Mouse (Mus musculus): ENCODE data around the gene Htatip2. TPM values are rescaled to one million over a fixed set of nuclear protein-coding genes. Genes with fewer than 3 reads are reported as not detected.

Gene Htatip2
- 18.3 and 19.6 TPM in 2 replicates for polyA plus RNA-seq (2012)

DNA sequence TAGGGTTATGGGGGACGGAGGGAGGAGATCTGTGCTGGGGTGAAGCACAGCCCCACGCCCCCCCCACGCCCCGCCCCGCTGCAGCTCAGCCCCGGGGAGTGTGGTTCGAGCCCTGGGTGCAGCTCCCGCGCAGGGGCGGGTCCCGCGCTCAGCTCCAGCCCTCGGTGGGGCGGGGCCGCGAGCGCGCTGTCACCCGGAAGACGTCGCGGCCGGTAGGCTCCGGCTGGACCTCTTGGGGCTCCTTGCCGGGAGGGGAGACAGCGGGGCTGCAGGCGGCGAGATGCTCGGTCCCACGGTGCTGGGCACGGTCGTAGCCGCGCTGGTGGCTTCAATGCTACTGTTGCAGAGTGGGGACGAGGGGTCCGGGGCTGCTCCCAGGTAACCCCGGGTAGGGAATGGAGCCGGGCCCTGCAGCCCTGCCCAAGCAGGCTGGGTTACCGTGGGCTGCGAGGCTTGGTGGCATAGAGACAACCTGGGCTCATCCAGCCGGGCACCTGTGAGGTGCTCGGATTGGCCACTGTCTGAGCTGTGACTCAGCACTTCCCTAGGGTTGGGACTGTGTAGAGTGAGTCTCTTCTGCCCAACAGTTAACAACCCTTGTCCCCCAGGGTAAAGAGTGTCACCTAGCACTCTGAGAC lies at the start of gene Htatip2:
Gene Htatip2 (plus strand): TSS at position 182 of the 638 bp plus-strand sequence.
- no peak for TF ChIP-seq GATA1 (IDR thresholded peaks at IDR 0.05; ENCODE audit: low read length)

- no peak for TF ChIP-seq GATA1 (IDR thresholded peaks at IDR 0.05; ENCODE audit: low read length)
These were observed 49.4 kb upstream of the Htatip2 start for GRCm38 (mm10) chr7:49709381-49710021.

GRCm38 (mm10) chr7:49717942-49718733 lies 40.8 kb upstream of the Htatip2 start:
- no peak for TF ChIP-seq GATA1 (IDR thresholded peaks at IDR 0.05; ENCODE audit: low read length)

GRCm38 (mm10) chr7:49734342-49734741 lies 24.6 kb upstream of the Htatip2 start:
- TF ChIP-seq GATA1 (IDR thresholded peaks at IDR 0.05; ENCODE audit: low read length): no peak

GRCm38 (mm10) chr7:49739448-49739847 lies 19.5 kb upstream of the Htatip2 start:
- TF ChIP-seq GATA1 (IDR thresholded peaks at IDR 0.05; ENCODE audit: low read length): no peak

- no peak for TF ChIP-seq GATA1 (IDR thresholded peaks at IDR 0.05; ENCODE audit: low read length)
These were observed 17.4 kb upstream of the Htatip2 start for GRCm38 (mm10) chr7:49741474-49741873.

- TF ChIP-seq GATA1 (IDR thresholded peaks at IDR 0.05; ENCODE audit: low read length): no peak
These were observed 17.0 kb upstream of the Htatip2 start for GRCm38 (mm10) chr7:49741923-49742322.

GRCm38 (mm10) chr7:49751148-49751547 lies 7.8 kb upstream of the Htatip2 start:
- no peak for TF ChIP-seq GATA1 (IDR thresholded peaks at IDR 0.05; ENCODE audit: low read length)

- TF ChIP-seq GATA1 (IDR thresholded peaks at IDR 0.05; ENCODE audit: low read length): no peak
These were observed 6.0 kb upstream of the Htatip2 start for GRCm38 (mm10) chr7:49752730-49753506.

- no peak for TF ChIP-seq GATA1 (IDR thresholded peaks at IDR 0.05; ENCODE audit: low read length)
These were observed 4.1 kb upstream of the Htatip2 start for GRCm38 (mm10) chr7:49754767-49755166.

DNA sequence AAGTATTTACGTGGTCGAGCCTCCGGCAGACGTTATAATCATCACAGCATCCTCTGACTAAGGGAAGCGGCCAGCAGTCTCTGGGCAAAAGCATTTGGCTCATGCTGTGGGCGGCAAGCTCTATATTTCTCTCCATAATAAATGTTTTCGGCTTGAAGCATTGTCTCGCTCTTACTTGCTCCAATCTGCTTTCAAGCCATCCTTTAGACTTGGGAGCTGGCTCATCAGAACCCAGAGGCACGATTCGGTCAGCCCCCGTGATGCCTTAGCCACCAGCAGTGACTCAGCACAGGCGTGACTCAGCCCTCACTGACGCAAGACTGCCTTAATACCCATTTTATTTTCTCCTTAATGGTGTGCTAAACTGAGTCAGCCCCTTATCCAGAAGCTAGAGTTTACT lies 3.7 kb downstream of the Htatip2 start:
- no peak for TF ChIP-seq GATA1 (IDR thresholded peaks at IDR 0.05; ENCODE audit: low read length)

- no peak for TF ChIP-seq GATA1 (IDR thresholded peaks at IDR 0.05; ENCODE audit: low read length)
These were observed 5.2 kb downstream of the Htatip2 start for GRCm38 (mm10) chr7:49764011-49764716.

DNA sequence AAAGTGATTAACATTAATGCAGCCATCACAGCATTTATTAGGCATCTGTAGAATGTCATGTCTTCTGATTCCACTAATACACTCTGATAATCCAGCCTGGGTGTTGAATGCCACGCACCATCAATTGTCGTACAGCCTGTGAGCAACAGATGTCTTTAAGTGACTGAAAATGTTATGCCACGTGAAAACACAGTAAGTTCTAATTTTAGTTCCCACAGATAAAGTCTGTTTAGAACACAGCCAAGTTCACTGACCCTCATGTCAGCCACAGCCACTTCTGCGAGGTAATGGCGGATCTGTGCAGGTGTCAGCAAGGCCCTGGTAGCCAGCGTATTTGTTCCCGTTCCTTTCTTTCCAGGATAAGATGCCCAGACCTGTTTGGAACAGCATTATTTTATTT lies 7.3 kb downstream of the Htatip2 start:
- no peak for TF ChIP-seq GATA1 (IDR thresholded peaks at IDR 0.05; ENCODE audit: low read length)

GRCm38 (mm10) chr7:49768509-49768908 lies 9.6 kb downstream of the Htatip2 start:
- no peak for TF ChIP-seq GATA1 (IDR thresholded peaks at IDR 0.05; ENCODE audit: low read length)

GRCm38 (mm10) chr7:49774396-49774795 lies 15.5 kb downstream of the Htatip2 start:
- TF ChIP-seq GATA1 (IDR thresholded peaks at IDR 0.05; ENCODE audit: low read length): no peak

Data from G1E-ER4 (cell line).